Mouse (Mus musculus) liver, embryonic 14.5 days (tissue): Measurements from ENCODE around the gene Enpep. TPM values are rescaled to one million over a fixed set of nuclear protein-coding genes. Genes with fewer than 3 reads are reported as not detected.

Experiments used
- ATAC-seq: fragments of 200-750 bp; cut with Nextera tagmentation; 2 replicates; pipeline ENCODE4 v1.8.0; 2017; ENCODE audit warnings: moderate number of reproducible peaks, mild to moderate bottlenecking, moderate library complexity; ENCODE audit not compliant: insufficient read depth
- DNase-seq, 3 experiments: peaks; one replicate each; pipeline ENCODE4 v3.0.0-alpha.2; 2012 to 2013; ENCODE audit warnings: low read depth in 3 of 3, low spot score in 3 of 3
- H3K27ac ChIP-seq: fragments of 300-500 bp; sonication (generic); 2 replicates; pipeline ENCODE4 v1.5.1; 2014; ENCODE audit warnings: moderate library complexity, mild to moderate bottlenecking, control low read depth, inconsistent platforms
- H3K27me3 ChIP-seq: fragments of 300-500 bp; sonication (generic); 2 replicates; pipeline ENCODE4 v1.6.1; 2014; ENCODE audit warnings: mild to moderate bottlenecking, low read length, moderate library complexity; ENCODE audit not compliant: control insufficient read depth, insufficient read depth
- H3K36me3 ChIP-seq: fragments of 300-500 bp; sonication (generic); replicated peaks from 2 replicates; pipeline ENCODE4 v1.6.1; 2014; ENCODE audit warnings: low read depth; ENCODE audit not compliant: control insufficient read depth, insufficient read depth
- H3K4me1 ChIP-seq, 2 experiments: fragments of 200-500 bp in 1 of 2; fragments of 300-500 bp in 1 of 2; sonication (generic) in 1 of 2; replicated peaks; 2 replicates each; pipeline ENCODE4 v1.6.1; 2012 to 2014; ENCODE audit warnings: antibody characterized with exemption in 1 of 2, inconsistent platforms in 1 of 2, low read length in 1 of 2; ENCODE audit not compliant: control insufficient read depth in 2 of 2, insufficient read depth in 2 of 2
- H3K4me2 ChIP-seq: fragments of 300-500 bp; sonication (generic); 2 replicates; pipeline ENCODE4 v1.6.1; 2014; ENCODE audit warnings: low read depth, mild to moderate bottlenecking, control low read depth, moderate library complexity
- H3K4me3 ChIP-seq, 2 experiments: fragments of 200-500 bp in 1 of 2; fragments of 300-500 bp in 1 of 2; sonication (generic) in 1 of 2; 2 replicates each; pipeline ENCODE4 v1.5.1; 2012 to 2014; ENCODE audit warnings: low read depth in 2 of 2, low read length in 2 of 2, mild to moderate bottlenecking in 2 of 2, control low read depth in 1 of 2, inconsistent platforms in 1 of 2, moderate library complexity in 1 of 2; ENCODE audit not compliant: insufficient read depth in 1 of 2
- H3K9ac ChIP-seq: fragments of 300-500 bp; sonication (generic); replicated peaks from 2 replicates; pipeline ENCODE4 v1.6.1; 2014; ENCODE audit warnings: mild to moderate bottlenecking, control low read depth, moderate library complexity
- H3K9me3 ChIP-seq: fragments of 300-500 bp; sonication (generic); 2 replicates; pipeline ENCODE4 v1.6.1; 2016; ENCODE audit warnings: low read length, mixed read lengths; ENCODE audit not compliant: control insufficient read depth
- CTCF ChIP-seq: IDR thresholded peaks from 2 replicates; pipeline ENCODE4 v1.5.1; 2016; ENCODE audit warnings: antibody characterized with exemption, low read depth, control low read depth
- EP300 ChIP-seq: IDR thresholded peaks from 2 replicates; pipeline ENCODE4 v1.6.1; 2016; ENCODE audit warnings: antibody characterized with exemption, low read depth
- WGBS: fragments of 180-500 bp; shearing (Covaris S2); extraction: QIAGEN DNeasy Blood & Tissue Kit; methylation state at CpG from one replicate; pipeline ENCODE4 v1.1.7; 2014; ENCODE audit not compliant: insufficient replicate concordance; 5-methylcytosine and 5-hydroxymethylcytosine counted together
- polyA plus RNA-seq, 2 experiments: library from polyadenylated mRNA; depleted of rRNA in 1 of 2; stranded (reverse) in 1 of 2; unstranded in 1 of 2; fragments of >200 nt; fragmentation: Nextera tagmentation in 1 of 2; extraction: Ambion mirVana in 1 of 2; gene quantifications; 2 replicates each; pipeline versions ENCODE4 v1.2.1 to v1.2.3; 2012 to 2014

The Enpep gene
- polyA plus RNA-seq, 2 experiments, result 2.5 to 2.7 TPM

DNA sequence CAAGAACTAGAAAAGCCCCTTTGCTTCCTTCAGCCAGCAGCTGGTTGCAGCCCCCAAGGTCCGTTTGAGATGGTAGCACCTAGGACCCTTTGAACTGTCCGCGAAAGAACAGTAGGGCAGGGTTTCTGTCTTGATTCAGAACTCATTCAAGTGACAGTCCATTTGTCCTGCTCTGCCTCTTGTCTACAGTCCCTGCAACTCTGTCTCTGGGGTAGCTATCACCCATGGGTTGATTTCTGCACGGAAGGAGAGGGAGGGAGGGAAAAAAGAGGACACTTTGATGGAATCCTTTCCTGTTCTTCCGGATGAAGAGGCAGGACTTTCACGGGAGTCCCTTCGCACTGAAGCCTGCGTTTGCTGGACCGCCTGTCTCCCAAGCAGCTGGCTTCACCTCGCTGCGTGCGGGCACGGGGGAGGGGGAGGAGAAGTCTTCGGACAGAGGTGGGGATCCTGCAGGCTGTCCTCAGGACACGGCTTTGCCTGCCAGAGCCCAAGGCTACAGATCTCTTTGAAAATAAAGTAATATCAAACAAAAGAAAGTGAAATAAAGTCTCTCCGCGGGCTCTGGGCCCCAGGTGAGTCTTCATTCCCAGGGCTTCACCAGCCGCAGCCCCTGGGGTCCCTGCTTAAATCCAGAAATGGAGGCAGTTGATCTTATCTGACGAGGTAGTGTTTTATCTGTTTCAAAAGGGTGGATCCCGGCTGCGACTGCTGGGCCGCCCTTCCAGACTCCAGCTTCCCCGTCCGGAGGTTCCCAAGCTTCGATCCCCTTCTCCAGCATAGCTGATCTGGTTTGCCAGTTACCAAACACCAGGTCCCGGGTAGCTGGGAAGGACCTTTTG is 108.3 kb downstream of the Enpep start:
- WGBS, result 2% methylated on average over 26 of the region's 26 CpGs
- Histone ChIP-seq H3K27me3 (peaks cover 82% of the 10 kb centered on the region), H3K4me3 (no peak overlapping the region), H3K4me2 (no peak overlapping the region), H3K27ac (no peak overlapping the region), H3K9ac (no peak overlapping the region), H3K4me1 (no peaks in the 10 kb centered on the region), H3K9me3 (no peaks in the 10 kb centered on the region), H3K36me3 (no peaks in the 10 kb centered on the region)
- ATAC-seq (no peak), DNase-seq (no peak)
- TF ChIP-seq CTCF (no peak), EP300 (no peak)

DNA sequence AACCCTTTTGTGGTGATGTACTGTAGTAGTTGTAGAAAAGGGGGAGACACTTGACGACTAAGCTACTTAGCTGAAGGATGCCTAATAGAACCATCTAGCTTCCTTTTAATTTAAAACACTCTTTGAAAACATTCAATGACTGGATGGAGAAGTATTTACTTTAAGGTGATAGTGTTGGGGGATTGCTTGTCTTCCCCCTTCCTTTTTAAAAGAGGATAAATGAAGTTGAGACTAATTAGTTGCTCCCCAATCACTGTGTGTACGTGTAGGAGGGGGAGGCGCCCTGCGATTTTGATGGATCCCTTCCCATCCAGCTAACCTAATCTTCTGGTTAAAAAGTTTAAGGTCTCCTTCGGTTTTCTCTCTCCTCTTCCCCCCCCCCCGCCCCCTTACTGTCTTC is 109.1 kb downstream of the Enpep start:
- no peaks in the 10 kb centered on the region for H3K4me1 ChIP-seq
- H3K27me3 ChIP-seq, result peaks cover 89% of the 10 kb centered on the region
- no peak for DNase-seq
- H3K4me3 ChIP-seq, result no peak overlapping the region
- H3K9me3 ChIP-seq, result no peaks in the 10 kb centered on the region
- no peak overlapping the region for H3K4me2 ChIP-seq
- no peak for ATAC-seq
- WGBS, result 1% methylated on average over 5 of the region's 6 CpGs
- H3K27ac ChIP-seq, result no peak overlapping the region
- no peaks in the 10 kb centered on the region for H3K36me3 ChIP-seq
- TF ChIP-seq EP300 (no peak), CTCF (no peak)
- H3K9ac ChIP-seq, result no peak overlapping the region

DNA sequence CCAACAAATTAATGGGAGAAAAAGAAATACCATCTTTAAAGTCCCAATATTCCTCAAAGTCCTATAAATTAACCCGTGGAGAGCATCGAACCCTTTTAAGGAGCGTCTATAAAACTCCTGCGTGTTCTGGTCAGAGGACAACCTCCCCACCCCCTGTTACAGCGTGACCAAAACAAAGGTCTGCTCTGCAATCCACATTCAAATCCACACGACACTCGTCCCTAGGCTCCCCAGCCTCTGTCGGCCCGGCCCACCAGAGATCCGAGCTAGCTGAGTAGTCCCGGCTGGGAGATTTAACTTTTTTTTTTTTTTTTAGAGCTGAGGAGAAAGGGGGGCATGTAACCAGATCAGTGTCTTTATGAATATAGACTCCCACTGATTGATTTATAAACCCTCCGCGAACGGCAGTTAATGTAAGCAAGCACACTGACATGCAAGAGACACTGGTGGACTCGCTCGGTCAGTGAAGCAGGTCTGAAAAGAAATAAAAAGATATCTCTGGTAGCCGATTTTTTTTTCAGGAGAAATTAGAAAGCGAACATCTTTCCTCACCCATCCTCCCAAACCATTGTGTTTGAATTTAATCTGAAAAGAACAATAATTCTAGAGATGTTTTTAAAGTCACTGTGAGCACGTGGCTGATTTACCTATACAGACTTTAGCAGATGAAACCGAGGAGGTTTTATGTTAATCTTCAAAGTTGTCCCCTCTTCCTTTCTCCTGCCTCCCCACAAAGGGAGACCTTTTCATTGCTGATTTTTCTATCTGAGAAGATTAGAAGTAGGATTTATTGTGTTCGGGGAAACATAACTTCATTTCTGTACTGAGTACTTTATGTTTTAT is 109.9 kb downstream of the Enpep start:
- Histone ChIP-seq H3K27ac (no peak overlapping the region), H3K4me3 (no peak overlapping the region), H3K4me2 (no peak overlapping the region), H3K9ac (no peak overlapping the region), H3K9me3 (no peaks in the 10 kb centered on the region), H3K36me3 (no peaks in the 10 kb centered on the region), H3K4me1 (no peaks in the 10 kb centered on the region), H3K27me3 (peaks cover 97% of the 10 kb centered on the region)
- TF ChIP-seq EP300 (no peak), CTCF (no peak)
- WGBS, result 2% methylated on average over 21 of the region's 21 CpGs
- ATAC-seq, result no peak
- DNase-seq, result no peak

DNA sequence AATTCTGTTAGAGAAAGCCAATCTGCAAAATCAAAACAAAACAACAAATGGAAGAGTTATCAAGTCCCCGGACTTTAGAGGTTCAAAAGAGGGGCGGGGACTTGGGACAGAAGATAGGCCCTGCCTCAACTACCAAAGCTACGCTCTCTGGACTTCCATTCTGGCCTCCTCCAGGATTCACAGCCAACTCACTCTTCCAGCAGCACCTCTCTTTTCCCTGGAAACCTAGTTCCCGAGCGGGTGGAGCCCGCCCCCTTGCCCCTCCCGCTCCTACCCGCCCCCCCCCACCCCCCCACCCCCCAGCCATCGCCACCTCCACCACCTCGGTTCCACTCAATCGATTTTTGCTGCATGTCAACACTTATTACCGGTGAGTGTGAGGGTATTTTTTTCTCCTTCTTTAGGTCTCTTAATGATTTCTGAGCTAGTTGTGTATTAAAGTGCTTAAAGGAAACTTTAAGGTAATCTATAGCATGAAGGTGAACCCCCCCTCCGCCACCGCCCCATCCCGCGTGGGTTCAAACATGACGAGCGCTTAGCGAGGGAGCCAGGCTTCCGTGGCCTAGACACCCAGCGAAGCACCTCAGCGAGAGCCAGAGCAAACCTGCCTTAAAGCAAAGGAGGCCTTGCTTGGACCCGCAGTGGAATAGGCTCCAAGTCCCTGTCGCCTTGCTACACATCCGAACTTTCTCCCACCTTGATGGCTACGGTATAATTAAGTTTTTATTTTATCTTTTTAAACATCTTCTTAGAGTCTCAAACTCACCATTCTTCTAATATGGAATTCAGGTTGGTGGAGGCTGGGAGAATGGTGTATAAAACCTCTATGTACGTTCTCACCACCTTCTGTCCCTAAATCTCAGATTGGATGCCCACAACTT is 110.9 kb downstream of the Enpep start:
- Histone ChIP-seq H3K27ac (no peak overlapping the region), H3K4me3 (no peak overlapping the region), H3K4me1 (no peaks in the 10 kb centered on the region), H3K4me2 (no peak overlapping the region), H3K9me3 (no peaks in the 10 kb centered on the region), H3K36me3 (no peaks in the 10 kb centered on the region), H3K9ac (no peak overlapping the region), H3K27me3 (peaks cover 97% of the 10 kb centered on the region)
- ATAC-seq (no peak), DNase-seq (no peak)
- TF ChIP-seq CTCF (no peak), EP300 (no peak)
- 6% methylated on average over 27 of the region's 27 CpGs for WGBS
